Mouse (Mus musculus) ES-Bruce4 (cell line): ENCODE data around the gene Bcl2.

ENCODE experiments used
- CTCF ChIP-seq: IDR thresholded peaks from one replicate; pipeline ENCODE4 v1.8.1; 2011; ENCODE audit warnings: low read depth, low read length
- EP300 ChIP-seq: IDR thresholded peaks from 2 replicates; pipeline ENCODE4 v1.6.1; 2011; ENCODE audit warnings: low read depth, low read length; ENCODE audit not compliant: insufficient read depth

DNA sequence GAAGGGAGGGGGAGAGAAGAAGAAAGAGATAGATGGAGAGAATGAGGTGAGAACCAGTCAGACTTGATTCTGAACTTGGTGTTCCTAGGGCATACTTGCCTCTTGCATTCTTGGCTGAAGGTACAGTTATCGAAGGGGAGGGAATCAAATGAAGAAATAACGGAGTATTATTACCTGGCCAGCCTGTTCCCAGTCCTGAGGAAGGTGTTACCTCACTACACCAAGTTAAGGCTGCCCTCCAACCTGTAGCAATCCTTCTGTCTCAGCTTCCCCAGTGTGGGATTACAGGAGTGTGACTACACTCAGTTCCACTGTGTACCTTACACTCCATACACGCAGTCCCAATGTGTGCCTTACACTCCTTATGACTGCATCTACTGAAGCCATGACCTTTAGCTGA, 151.3 kb downstream of the Bcl2 start:
- TF ChIP-seq CTCF (no peak), EP300 (no peak)
